Mouse (Mus musculus) large intestine, adult 2 months (tissue): ENCODE measurements around the gene Gm17190. TPM values are rescaled to one million over a fixed set of nuclear protein-coding genes. Genes with fewer than 3 reads are reported as not detected.
"Not testable (repeated sequence)": the region's sequence is repeated elsewhere in the genome, so short reads cannot be mapped to it uniquely, and the experiment has no call there.

Source experiments
- DNase-seq: peaks from one replicate; pipeline ENCODE4 v3.0.0-alpha.2; 2012; ENCODE audit warnings: low read depth, low spot score
- WGBS: fragments of 180-500 bp; shearing (Covaris S2); methylation state at CpG from one replicate; pipeline ENCODE4 v1.1.7; 2018; 5-methylcytosine and 5-hydroxymethylcytosine counted together
- polyA plus RNA-seq: library from polyadenylated mRNA; depleted of rRNA; stranded (reverse); fragments of >200 nt; gene quantifications from 2 replicates; pipeline ENCODE4 v1.2.3, GENCODE M21; 2012; rRNA removed

The Gm17190 gene
- not detected in 2 replicates for polyA plus RNA-seq

- 81% methylated on average over 1 of the region's 1 CpGs for WGBS
- not testable (repeated sequence) for DNase-seq
These were observed at the start of gene Gm17190 for GRCm38 (mm10) chr13:96081754-96082153. TSS of gene Gm17190 (plus strand) at chr13:96082054.

GRCm38 (mm10) chr13:96039536-96039935, 42.3 kb upstream of the Gm17190 start:
- WGBS = 27% methylated on average over 1 of the region's 1 CpGs
- DNase-seq = no peak

GRCm38 (mm10) chr13:96040275-96041042, 41.4 kb upstream of the Gm17190 start:
- 70% methylated on average over 11 of the region's 11 CpGs for WGBS

GRCm38 (mm10) chr13:96045396-96045795, 36.5 kb upstream of the Gm17190 start:
- no peak for DNase-seq
- WGBS = 66% methylated on average over 5 of the region's 5 CpGs

More at GRCm38 (mm10) chr13:96040275-96041042, 41.4 kb upstream of the Gm17190 start:
- no peak for DNase-seq

- 81% methylated on average over 3 of the region's 3 CpGs for WGBS
- no peak for DNase-seq
These were observed 29.1 kb upstream of the Gm17190 start for GRCm38 (mm10) chr13:96052755-96053154.

- 42% methylated on average over 8 of the region's 8 CpGs for WGBS
These were observed 8.3 kb upstream of the Gm17190 start for GRCm38 (mm10) chr13:96073555-96073954.

GRCm38 (mm10) chr13:96081276-96081675, 578 bp upstream of the Gm17190 start, which contains the start of gene Gm20075:
TSS of gene Gm20075 (minus strand) at chr13:96081376.
- DNase-seq = not testable (repeated sequence)
- WGBS = 82% methylated on average over 3 of the region's 3 CpGs

More at GRCm38 (mm10) chr13:96073555-96073954, 8.3 kb upstream of the Gm17190 start:
- DNase-seq = no peak

GRCm38 (mm10) chr13:96085581-96086302, 3.9 kb downstream of the Gm17190 start:
- WGBS = 66% methylated on average over 7 of the region's 7 CpGs
- no peak for DNase-seq

GRCm38 (mm10) chr13:96090929-96091328, 9.1 kb downstream of the Gm17190 start:
- no peak for DNase-seq
- WGBS = 76% methylated on average over 4 of the region's 4 CpGs

- no peak for DNase-seq
- WGBS = 56% methylated on average over 4 of the region's 4 CpGs
These were observed 24.5 kb downstream of the Gm17190 start for GRCm38 (mm10) chr13:96106367-96106766.

GRCm38 (mm10) chr13:96110767-96111166, 28.9 kb downstream of the Gm17190 start:
- 95% methylated on average over 3 of the region's 3 CpGs for WGBS
- no peak for DNase-seq

GRCm38 (mm10) chr13:96112711-96113110, 30.9 kb downstream of the Gm17190 start:
- WGBS = 82% methylated on average over 2 of the region's 2 CpGs
- no peak for DNase-seq

- DNase-seq = no peak
- 67% methylated on average over 5 of the region's 5 CpGs for WGBS
These were observed 43.2 kb downstream of the Gm17190 start for GRCm38 (mm10) chr13:96125011-96125410.

- no peak for DNase-seq
- 56% methylated on average over 6 of the region's 6 CpGs for WGBS
These were observed 44.8 kb downstream of the Gm17190 start for GRCm38 (mm10) chr13:96126669-96127068.

GRCm38 (mm10) chr13:96129081-96129480, 47.2 kb downstream of the Gm17190 start:
- WGBS = 66% methylated on average over 3 of the region's 3 CpGs
- DNase-seq = no peak

GRCm38 (mm10) chr13:96131050-96131449, 49.2 kb downstream of the Gm17190 start:
- DNase-seq = no peak
- 4% methylated on average over 28 of the region's 30 CpGs for WGBS

- no peak for DNase-seq
- WGBS = 1% methylated on average over 19 of the region's 19 CpGs
These were observed 50.1 kb downstream of the Gm17190 start for GRCm38 (mm10) chr13:96131911-96132310.

- WGBS = 1% methylated on average over 44 of the region's 44 CpGs
- no peak for DNase-seq
These were observed 50.6 kb downstream of the Gm17190 start, which contains the start of gene Sv2c for GRCm38 (mm10) chr13:96132401-96132816. TSS of gene Sv2c (minus strand) at chr13:96132577.
